Mouse (Mus musculus) limb, embryonic 14.5 days (tissue): Measurements from ENCODE around the gene Sh2b1. TPM values are rescaled to one million over a fixed set of nuclear protein-coding genes. Genes with fewer than 3 reads are reported as not detected.

Source experiments
- ATAC-seq: fragments of 200-750 bp; cut with Nextera tagmentation; 2 replicates; pipeline ENCODE4 v1.8.0; 2017; ENCODE audit warnings: low read depth, moderate number of reproducible peaks, moderate TSS enrichment; ENCODE audit not compliant: low FRiP score
- DNase-seq: peaks from one replicate; pipeline ENCODE4 v3.0.0-alpha.2; 2015; ENCODE audit warnings: low spot score
- H3K27ac ChIP-seq: fragments of 300-500 bp; sonication (generic); replicated peaks from 2 replicates; pipeline ENCODE4 v1.5.1; 2014; ENCODE audit warnings: low read depth, mild to moderate bottlenecking, low read length, moderate library complexity, mixed read lengths
- H3K27me3 ChIP-seq: fragments of 300-500 bp; sonication (generic); 2 replicates; pipeline ENCODE4 v1.6.1; 2014; ENCODE audit warnings: low read length, mixed read lengths; ENCODE audit not compliant: control insufficient read depth, insufficient read depth
- H3K36me3 ChIP-seq: fragments of 300-500 bp; sonication (generic); 2 replicates; pipeline ENCODE4 v1.6.1; 2014; ENCODE audit warnings: mild to moderate bottlenecking, low read length, moderate library complexity, mixed read lengths; ENCODE audit not compliant: control insufficient read depth, insufficient read depth
- H3K4me1 ChIP-seq: fragments of 300-500 bp; sonication (generic); 2 replicates; pipeline ENCODE4 v1.6.1; 2014; ENCODE audit warnings: antibody characterized with exemption, low read length, mixed read lengths; ENCODE audit not compliant: control insufficient read depth, insufficient read depth
- H3K4me2 ChIP-seq: fragments of 300-500 bp; sonication (generic); replicated peaks from 2 replicates; pipeline ENCODE4 v1.6.1; 2014; ENCODE audit warnings: low read depth, mild to moderate bottlenecking, low read length, moderate library complexity; ENCODE audit not compliant: severe bottlenecking
- H3K4me3 ChIP-seq: fragments of 300-500 bp; sonication (generic); replicated peaks from 2 replicates; pipeline ENCODE4 v1.5.1; 2014; ENCODE audit warnings: low read length
- H3K9ac ChIP-seq: fragments of 300-500 bp; sonication (generic); 2 replicates; pipeline ENCODE4 v1.6.1; 2014; ENCODE audit warnings: mild to moderate bottlenecking, low read depth, low read length, moderate library complexity; ENCODE audit not compliant: severe bottlenecking
- H3K9me3 ChIP-seq: fragments of 300-500 bp; sonication (generic); 2 replicates; pipeline ENCODE4 v1.6.1; 2016; ENCODE audit warnings: low read length; ENCODE audit not compliant: control insufficient read depth
- POLR2A ChIP-seq: fragments of 200-500 bp; IDR thresholded peaks from 2 replicates; pipeline ENCODE4 v1.8.0; 2012; ENCODE audit warnings: inconsistent platforms, mild to moderate bottlenecking, moderate library complexity, borderline replicate concordance; ENCODE audit not compliant: insufficient read depth, insufficient read length; ENCODE audit errors: extremely low read depth
- WGBS: fragments of 180-500 bp; shearing (Covaris S2); extraction: QIAGEN DNeasy Blood & Tissue Kit; methylation state at CpG from one replicate; pipeline ENCODE4 v1.1.7; 2014; 5-methylcytosine and 5-hydroxymethylcytosine counted together
- polyA plus RNA-seq, 2 experiments: library from polyadenylated mRNA; depleted of rRNA in 1 of 2; stranded (reverse) in 1 of 2; unstranded in 1 of 2; fragments of >200 nt; fragmentation: Nextera tagmentation in 1 of 2; extraction: Ambion mirVana in 1 of 2; gene quantifications; 2 replicates each; pipeline versions ENCODE4 v1.2.1 to v1.2.3; 2012 to 2014

The Sh2b1 gene
- polyA plus RNA-seq, 2 experiments = 50.2 to 83.3 TPM

GRCm38 (mm10) chr7:126456382-126457266, 18.6 kb downstream of the Sh2b1 start:
- DNase-seq = no peak
- no peak for TF ChIP-seq POLR2A

DNA sequence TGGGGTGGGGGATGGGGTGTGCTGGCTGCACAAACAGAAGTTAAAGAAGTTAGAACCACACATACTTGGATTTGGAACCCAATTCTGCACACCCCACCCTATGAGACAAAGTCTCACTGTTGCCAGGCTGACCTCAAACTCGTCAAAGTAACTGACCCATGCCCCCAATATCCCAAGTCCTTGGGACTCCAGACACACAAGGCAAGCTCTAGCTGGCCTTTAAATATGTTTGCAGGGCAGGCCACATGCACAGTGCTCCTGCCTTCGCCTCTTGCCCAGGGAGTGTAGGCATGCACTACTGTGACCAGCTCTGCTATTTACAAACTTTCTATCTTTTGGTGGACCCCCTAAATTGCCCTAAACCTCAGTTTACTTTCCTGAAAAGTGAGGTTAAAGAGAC, 20.0 kb downstream of the Sh2b1 start:
- Histone ChIP-seq H3K4me3 (no peak overlapping the region), H3K36me3 (no peaks in the 10 kb centered on the region), H3K4me1 (0 out of 2 replicates have a peak, but pooled peaks cover under 1% of the 10 kb centered on the region), H3K9ac (no peak overlapping the region), H3K27me3 (no peaks in the 10 kb centered on the region), H3K27ac (no peak overlapping the region), H3K9me3 (no peaks in the 10 kb centered on the region), H3K4me2 (no peak overlapping the region)
- TF ChIP-seq POLR2A = no peak
- WGBS = 77% methylated on average over 2 of the region's 2 CpGs
- no peak for DNase-seq
- ATAC-seq = no peak

More at GRCm38 (mm10) chr7:126456382-126457266, 18.6 kb downstream of the Sh2b1 start:
- 87% methylated on average over 17 of the region's 17 CpGs for WGBS
- no peaks in the 10 kb centered on the region for H3K36me3 ChIP-seq
- H3K4me1 ChIP-seq = 0 out of 2 replicates have a peak, but pooled peaks cover 10% of the 10 kb centered on the region
- no peaks in the 10 kb centered on the region for H3K9me3 ChIP-seq
- no peak overlapping the region for H3K9ac ChIP-seq
- H3K4me2 ChIP-seq = no peak overlapping the region
- no peaks in the 10 kb centered on the region for H3K27me3 ChIP-seq
- no peak overlapping the region for H3K4me3 ChIP-seq
- ATAC-seq = no peak
- H3K27ac ChIP-seq = no peak overlapping the region

DNA sequence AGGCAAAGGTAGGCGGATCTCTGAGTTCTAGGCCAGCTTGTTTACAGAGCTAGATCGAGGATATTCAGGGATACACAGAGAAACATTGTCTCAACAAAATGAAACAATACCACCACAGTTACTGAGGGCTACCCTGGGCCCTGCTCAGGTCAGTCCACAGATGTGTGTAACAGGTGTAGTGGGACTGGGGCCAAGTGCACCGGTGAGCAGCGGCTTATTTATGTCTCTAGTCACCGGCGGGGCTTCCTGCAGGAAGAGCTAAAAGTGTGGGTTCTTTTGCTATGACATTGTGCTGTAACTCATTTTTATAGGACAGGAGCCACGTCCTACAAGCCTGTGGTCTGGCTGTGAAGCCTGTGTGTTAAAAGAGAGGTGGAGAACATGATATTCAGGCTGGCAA, 21.4 kb downstream of the Sh2b1 start:
- no peak overlapping the region for H3K27ac ChIP-seq
- no peaks in the 10 kb centered on the region for H3K9me3 ChIP-seq
- H3K36me3 ChIP-seq = 0 out of 2 replicates have a peak, but pooled peaks cover 2% of the 10 kb centered on the region
- WGBS = 38% methylated on average over 7 of the region's 7 CpGs
- no peaks in the 10 kb centered on the region for H3K4me1 ChIP-seq
- H3K27me3 ChIP-seq = no peaks in the 10 kb centered on the region
- no peak overlapping the region for H3K4me3 ChIP-seq
- no peak overlapping the region for H3K9ac ChIP-seq
- H3K4me2 ChIP-seq = no peak overlapping the region
- no peak for TF ChIP-seq POLR2A
- ATAC-seq (no peak), DNase-seq (no peak)

- no peaks in the 10 kb centered on the region for H3K9me3 ChIP-seq
- DNase-seq = no peak
- no peak overlapping the region for H3K27ac ChIP-seq
- TF ChIP-seq POLR2A = no peak
- no peaks in the 10 kb centered on the region for H3K27me3 ChIP-seq
- peaks cover 11% of the 10 kb centered on the region; the same call in 1 of the 2 replicates for H3K36me3 ChIP-seq
- H3K9ac ChIP-seq = no peak overlapping the region
- WGBS = 94% methylated on average over 3 of the region's 3 CpGs
- H3K4me3 ChIP-seq = no peak overlapping the region
- H3K4me1 ChIP-seq = no peaks in the 10 kb centered on the region
- no peak overlapping the region for H3K4me2 ChIP-seq
- ATAC-seq = no peak
Observed at GRCm38 (mm10) chr7:126452244-126452643, 23.0 kb downstream of the Sh2b1 start.

GRCm38 (mm10) chr7:126450641-126451040, 24.6 kb downstream of the Sh2b1 start:
- Histone ChIP-seq H3K9me3 (no peaks in the 10 kb centered on the region), H3K9ac (no peak overlapping the region), H3K36me3 (peaks cover 26% of the 10 kb centered on the region), H3K27ac (no peak overlapping the region), H3K4me3 (no peak overlapping the region), H3K4me2 (no peak overlapping the region), H3K4me1 (no peaks in the 10 kb centered on the region), H3K27me3 (no peaks in the 10 kb centered on the region)
- DNase-seq (no peak), ATAC-seq (no peak)
- WGBS = 88% methylated on average over 6 of the region's 6 CpGs
- TF ChIP-seq POLR2A = no peak
